Mouse (Mus musculus): ENCODE data around the gene Mgat4b. TPM values are rescaled to one million over a fixed set of nuclear protein-coding genes. Genes with fewer than 3 reads are reported as not detected.

Mgat4b gene
- polyA plus RNA-seq, 1 experiment from 2014 or later = 18.7 TPM

GRCm38 (mm10) chr11:50227736-50228135 lies 17.0 kb downstream of the Mgat4b start:
- Histone ChIP-seq H3K27me3 (ENCODE audit: control insufficient read depth, insufficient read depth, low read length) (peaks cover 9% of the 10 kb centered on the region; the same call in 1 of the 2 replicates), H3K27ac (ENCODE audit: low read depth, low read length) (no peak overlapping the region), H3K4me2 (no peak overlapping the region), H3K36me3 (ENCODE audit: control insufficient read depth, insufficient read depth, low read length) (0 out of 2 replicates have a peak, but pooled peaks cover under 1% of the 10 kb centered on the region), H3K9ac (ENCODE audit: low read length) (no peak overlapping the region), H3K4me3 (ENCODE audit: low read depth, low read length) (no peak overlapping the region), H3K9me3 (ENCODE audit: control insufficient read depth, low read length) (no peaks in the 10 kb centered on the region), H3K4me1 (ENCODE audit: control insufficient read depth, insufficient read depth, low read length) (peaks cover 27% of the 10 kb centered on the region)
- ATAC-seq (ENCODE audit: low FRiP score) (no peak), DNase-seq (ENCODE audit: low spot score, missing footprints) (no peak)
- 94% methylated on average over 4 of the region's 4 CpGs for WGBS

GRCm38 (mm10) chr11:50228772-50229171 lies 18.1 kb downstream of the Mgat4b start:
- Histone ChIP-seq H3K9me3 (ENCODE audit: control insufficient read depth, low read length) (no peaks in the 10 kb centered on the region), H3K9ac (ENCODE audit: low read length) (peak overlapping the region; percentile 30), H3K4me2 (no peak overlapping the region), H3K36me3 (ENCODE audit: control insufficient read depth, insufficient read depth, low read length) (peaks cover 5% of the 10 kb centered on the region), H3K4me3 (ENCODE audit: low read depth, low read length) (no peak overlapping the region), H3K27ac (ENCODE audit: low read depth, low read length) (no peak overlapping the region), H3K4me1 (ENCODE audit: control insufficient read depth, insufficient read depth, low read length) (peaks cover 26% of the 10 kb centered on the region), H3K27me3 (ENCODE audit: control insufficient read depth, insufficient read depth, low read length) (peaks cover 9% of the 10 kb centered on the region; the same call in 1 of the 2 replicates)
- ATAC-seq (ENCODE audit: low FRiP score) = no peak
- 17% methylated on average over 3 of the region's 3 CpGs for WGBS
- DNase-seq (ENCODE audit: low spot score, missing footprints) = no peak

GRCm38 (mm10) chr11:50229252-50229910 lies 18.7 kb downstream of the Mgat4b start:
- DNase-seq (ENCODE audit: low spot score, missing footprints) (no peak), ATAC-seq (ENCODE audit: low FRiP score) (no peak)
- peaks cover 10% of the 10 kb centered on the region for H3K36me3 ChIP-seq (ENCODE audit: control insufficient read depth, insufficient read depth, low read length)
- no peak overlapping the region for H3K4me3 ChIP-seq (ENCODE audit: low read depth, low read length)
- peaks cover 21% of the 10 kb centered on the region for H3K4me1 ChIP-seq (ENCODE audit: control insufficient read depth, insufficient read depth, low read length)
- WGBS = 59% methylated on average over 7 of the region's 7 CpGs
- H3K27me3 ChIP-seq (ENCODE audit: control insufficient read depth, insufficient read depth, low read length) = peaks cover 9% of the 10 kb centered on the region; the same call in 1 of the 2 replicates
- no peak overlapping the region for H3K27ac ChIP-seq (ENCODE audit: low read depth, low read length)
- H3K9ac ChIP-seq (ENCODE audit: low read length) = no peak overlapping the region
- no peaks in the 10 kb centered on the region for H3K9me3 ChIP-seq (ENCODE audit: control insufficient read depth, low read length)
- no peak overlapping the region for H3K4me2 ChIP-seq

GRCm38 (mm10) chr11:50230481-50231304 lies 20.0 kb downstream of the Mgat4b start:
- Histone ChIP-seq H3K9ac (ENCODE audit: low read length) (no peak overlapping the region), H3K9me3 (ENCODE audit: control insufficient read depth, low read length) (no peaks in the 10 kb centered on the region), H3K27me3 (ENCODE audit: control insufficient read depth, insufficient read depth, low read length) (peaks cover 9% of the 10 kb centered on the region; the same call in 1 of the 2 replicates), H3K4me3 (ENCODE audit: low read depth, low read length) (no peak overlapping the region), H3K4me2 (peak overlapping the region; percentile 40), H3K4me1 (ENCODE audit: control insufficient read depth, insufficient read depth, low read length) (peaks cover 19% of the 10 kb centered on the region), H3K27ac (ENCODE audit: low read depth, low read length) (no peak overlapping the region), H3K36me3 (ENCODE audit: control insufficient read depth, insufficient read depth, low read length) (peaks cover 13% of the 10 kb centered on the region)
- ATAC-seq (ENCODE audit: low FRiP score) = 0 out of 2 replicates have a peak, but pooled peaks have one; percentile 43
- no peak for DNase-seq (ENCODE audit: low spot score, missing footprints)
- WGBS = 21% methylated on average over 45 of the region's 45 CpGs

- Histone ChIP-seq H3K9me3 (ENCODE audit: control insufficient read depth, low read length) (no peaks in the 10 kb centered on the region), H3K4me2 (peak overlapping the region; percentile 40), H3K27me3 (ENCODE audit: control insufficient read depth, insufficient read depth, low read length) (peaks cover 9% of the 10 kb centered on the region; the same call in 1 of the 2 replicates), H3K27ac (ENCODE audit: low read depth, low read length) (no peak overlapping the region), H3K36me3 (ENCODE audit: control insufficient read depth, insufficient read depth, low read length) (peaks cover 13% of the 10 kb centered on the region), H3K9ac (ENCODE audit: low read length) (no peak overlapping the region), H3K4me1 (ENCODE audit: control insufficient read depth, insufficient read depth, low read length) (peaks cover 16% of the 10 kb centered on the region), H3K4me3 (ENCODE audit: low read depth, low read length) (no peak overlapping the region)
- 20% methylated on average over 8 of the region's 8 CpGs for WGBS
- ATAC-seq (ENCODE audit: low FRiP score) (0 out of 2 replicates have a peak, but pooled peaks have one; percentile 2), DNase-seq (ENCODE audit: low spot score, missing footprints) (peak; percentile 94)
These were observed 20.7 kb downstream of the Mgat4b start for GRCm38 (mm10) chr11:50231411-50231810.

- ATAC-seq (ENCODE audit: low FRiP score) = no peak
- 92% methylated on average over 13 of the region's 13 CpGs for WGBS
- Histone ChIP-seq H3K4me2 (no peak overlapping the region), H3K4me1 (ENCODE audit: control insufficient read depth, insufficient read depth, low read length) (peaks cover 23% of the 10 kb centered on the region), H3K36me3 (ENCODE audit: control insufficient read depth, insufficient read depth, low read length) (peaks cover 13% of the 10 kb centered on the region), H3K27ac (ENCODE audit: low read depth, low read length) (no peak overlapping the region), H3K9me3 (ENCODE audit: control insufficient read depth, low read length) (no peaks in the 10 kb centered on the region), H3K4me3 (ENCODE audit: low read depth, low read length) (no peak overlapping the region), H3K9ac (ENCODE audit: low read length) (no peak overlapping the region), H3K27me3 (ENCODE audit: control insufficient read depth, insufficient read depth, low read length) (peaks cover 21% of the 10 kb centered on the region)
- no peak for DNase-seq (ENCODE audit: low spot score, missing footprints)
These were observed 22.3 kb downstream of the Mgat4b start for GRCm38 (mm10) chr11:50233022-50233421.

- Histone ChIP-seq H3K9ac (ENCODE audit: low read length) (no peak overlapping the region), H3K36me3 (ENCODE audit: control insufficient read depth, insufficient read depth, low read length) (peaks cover 13% of the 10 kb centered on the region), H3K27ac (ENCODE audit: low read depth, low read length) (no peak overlapping the region), H3K9me3 (ENCODE audit: control insufficient read depth, low read length) (no peaks in the 10 kb centered on the region), H3K4me1 (ENCODE audit: control insufficient read depth, insufficient read depth, low read length) (peaks cover 17% of the 10 kb centered on the region), H3K4me2 (no peak overlapping the region), H3K27me3 (ENCODE audit: control insufficient read depth, insufficient read depth, low read length) (peaks cover 29% of the 10 kb centered on the region), H3K4me3 (ENCODE audit: low read depth, low read length) (no peak overlapping the region)
- WGBS = 87% methylated on average over 11 of the region's 11 CpGs
- DNase-seq (ENCODE audit: low spot score, missing footprints) (no peak), ATAC-seq (ENCODE audit: low FRiP score) (no peak)
These were observed 23.3 kb downstream of the Mgat4b start for GRCm38 (mm10) chr11:50233993-50234392.

GRCm38 (mm10) chr11:50234606-50235005 lies 23.9 kb downstream of the Mgat4b start:
- H3K4me1 ChIP-seq (ENCODE audit: control insufficient read depth, insufficient read depth, low read length) = peaks cover 17% of the 10 kb centered on the region
- H3K4me3 ChIP-seq (ENCODE audit: low read depth, low read length) = no peak overlapping the region
- peaks cover 13% of the 10 kb centered on the region for H3K36me3 ChIP-seq (ENCODE audit: control insufficient read depth, insufficient read depth, low read length)
- H3K9ac ChIP-seq (ENCODE audit: low read length) = no peak overlapping the region
- H3K9me3 ChIP-seq (ENCODE audit: control insufficient read depth, low read length) = no peaks in the 10 kb centered on the region
- ATAC-seq (ENCODE audit: low FRiP score) = no peak
- no peak overlapping the region for H3K4me2 ChIP-seq
- 93% methylated on average over 25 of the region's 25 CpGs for WGBS
- DNase-seq (ENCODE audit: low spot score, missing footprints) = no peak
- H3K27ac ChIP-seq (ENCODE audit: low read depth, low read length) = no peak overlapping the region
- peaks cover 29% of the 10 kb centered on the region for H3K27me3 ChIP-seq (ENCODE audit: control insufficient read depth, insufficient read depth, low read length)

GRCm38 (mm10) chr11:50236540-50236936 lies 25.8 kb downstream of the Mgat4b start:
- Histone ChIP-seq H3K27me3 (ENCODE audit: control insufficient read depth, insufficient read depth, low read length) (peaks cover 20% of the 10 kb centered on the region), H3K9me3 (ENCODE audit: control insufficient read depth, low read length) (no peaks in the 10 kb centered on the region), H3K9ac (ENCODE audit: low read length) (peak overlapping the region; percentile 61), H3K4me1 (ENCODE audit: control insufficient read depth, insufficient read depth, low read length) (peaks cover 12% of the 10 kb centered on the region), H3K27ac (ENCODE audit: low read depth, low read length) (no peak overlapping the region), H3K36me3 (ENCODE audit: control insufficient read depth, insufficient read depth, low read length) (peaks cover 13% of the 10 kb centered on the region), H3K4me2 (peak overlapping the region; percentile 94), H3K4me3 (ENCODE audit: low read depth, low read length) (peak overlapping the region; percentile 56)
- peak; percentile 94 for ATAC-seq (ENCODE audit: low FRiP score)
- 1% methylated on average over 27 of the region's 27 CpGs for WGBS
- peak; percentile 97 for DNase-seq (ENCODE audit: low spot score, missing footprints)
